ENCODE assay signal across 8 mouse cellular contexts in genomic region chr16:8686121-8686870, GRCm38 (mm10). TPM values are rescaled to one million over a fixed set of nuclear protein-coding genes. Genes with fewer than 3 reads are reported as not detected.
DNase-seq lines count a peak whose midpoint lies in the region; ATAC-seq lines count a peak whose summit lies in the region.

No protein-coding gene starts in this region.

- H3K4me1 ChIP-seq in forebrain, embryonic 16.5 days (replicated peaks; ENCODE audit: control insufficient read depth, insufficient read depth, low read length), result no peaks in the 10 kb centered on the region
- H3K4me1 ChIP-seq in lung, embryonic 15.5 days, result no peaks in the 10 kb centered on the region

- no peak overlapping the region for H3K4me2 ChIP-seq in forebrain, embryonic 16.5 days (ENCODE audit: low read length)
- no peak overlapping the region for H3K4me2 ChIP-seq in lung, embryonic 15.5 days

- 58% methylated on average over 7 of the region's 7 CpGs for WGBS in forebrain, embryonic 16.5 days
- WGBS in lung, embryonic 15.5 days, result 60% methylated on average over 7 of the region's 7 CpGs

- H3K27ac ChIP-seq in forebrain, embryonic 16.5 days (ENCODE audit: low read length), result no peak overlapping the region
- no peak overlapping the region for H3K27ac ChIP-seq in lung, embryonic 15.5 days

- peak; percentile 51 for ATAC-seq in forebrain, embryonic 16.5 days
- peak; percentile 74 to 85 for ATAC-seq in hematopoietic stem cell, adult 5-6 weeks (replicated peaks in 1 of 2; ENCODE audit: insufficient read depth in 1 of 2, low FRiP score in 2 of 2, low TSS enrichment in 1 of 2, low read depth in 1 of 2, poor library complexity in 2 of 2, severe bottlenecking in 2 of 2)
- peak; percentile 66; the same call in 1 of the 2 replicates for ATAC-seq in lung, embryonic 15.5 days (ENCODE audit: borderline replicate concordance, extremely low read depth, low FRiP score, low TSS enrichment)

- H3K9me3 ChIP-seq in forebrain, embryonic 16.5 days (ENCODE audit: control insufficient read depth, low read length), result no peaks in the 10 kb centered on the region
- H3K9me3 ChIP-seq in lung, embryonic 15.5 days, result no peaks in the 10 kb centered on the region

- H3K9ac ChIP-seq in forebrain, embryonic 16.5 days (replicated peaks; ENCODE audit: low read depth, low read length), result no peak overlapping the region
- H3K9ac ChIP-seq in lung, embryonic 15.5 days, result no peak overlapping the region

- H3K36me3 ChIP-seq in forebrain, embryonic 16.5 days (ENCODE audit: control insufficient read depth, insufficient read depth), result peaks cover 9% of the 10 kb centered on the region
- H3K36me3 ChIP-seq in lung, embryonic 15.5 days, result peaks cover 39% of the 10 kb centered on the region

- H3K27me3 ChIP-seq in forebrain, embryonic 16.5 days (replicated peaks; ENCODE audit: control insufficient read depth, insufficient read depth, low read length), result no peaks in the 10 kb centered on the region
- H3K27me3 ChIP-seq in lung, embryonic 15.5 days, result no peaks in the 10 kb centered on the region

- no peak overlapping the region for H3K4me3 ChIP-seq in forebrain, embryonic 16.5 days (replicated peaks; ENCODE audit: low read length)
- H3K4me3 ChIP-seq in lung, embryonic 15.5 days, result no peak overlapping the region

- DNase-seq in MN1 (ENCODE audit: low spot score), result peak; percentile 68
- peak; percentile 78 to 80 for DNase-seq in cerebellum, adult 18-20 months
- peak; percentile 66 to 83 for DNase-seq in layer of hippocampus, adult 8-10 months (ENCODE audit: low spot score in 2 of 2)
- DNase-seq in ovary, postnatal 14 days (ENCODE audit: low spot score), result peak; percentile 71
- DNase-seq in thymus, postnatal 10 days (ENCODE audit: low spot score in 2 of 2), result peak; percentile 60 to 80

RNA-seq across cellular contexts. Expression of gene Gm5767, which starts 5.7 kb away (rescaled TPM):
- polyA plus RNA-seq in forebrain, embryonic 16.5 days (2015; fragmentation: Nextera tagmentation; extraction: Ambion mirVana), result not detected in 2 replicates
- not detected in 2 replicates for total RNA-seq in hematopoietic stem cell, adult 5-6 weeks (2017)
- total RNA-seq in layer of hippocampus, adult 8-10 months (2022), result not detected
- not detected in 2 replicates for polyA plus RNA-seq in lung, embryonic 15.5 days (2015; fragmentation: Nextera tagmentation; extraction: Ambion mirVana)

RNA-seq across cellular contexts. Expression of gene Carhsp1, which starts 14.3 kb away (rescaled TPM):
- 181 and 200 TPM in 2 replicates for polyA plus RNA-seq in forebrain, embryonic 16.5 days (2015; fragmentation: Nextera tagmentation; extraction: Ambion mirVana)
- 8.4 and 13.1 TPM in 2 replicates for total RNA-seq in hematopoietic stem cell, adult 5-6 weeks (2017)
- total RNA-seq in layer of hippocampus, adult 8-10 months (2022), result 10 to 100 TPM; 22.4 to 29.6 (median 24.0) TPM
- polyA plus RNA-seq in lung, embryonic 15.5 days (2015; fragmentation: Nextera tagmentation; extraction: Ambion mirVana), result 93.7 and 96.8 TPM in 2 replicates

RNA-seq across cellular contexts. Expression of gene Tmem186, which starts 48.8 kb away (rescaled TPM):
- 26.8 and 27.8 TPM in 2 replicates for polyA plus RNA-seq in forebrain, embryonic 16.5 days (2015; fragmentation: Nextera tagmentation; extraction: Ambion mirVana)
- total RNA-seq in hematopoietic stem cell, adult 5-6 weeks (2017), result 20.9 and 24.0 TPM in 2 replicates
- total RNA-seq in layer of hippocampus, adult 8-10 months (2022), result 10 to 100 TPM; 12.9 to 13.7 (median 13.4) TPM
- 18.3 and 19.7 TPM in 2 replicates for polyA plus RNA-seq in lung, embryonic 15.5 days (2015; fragmentation: Nextera tagmentation; extraction: Ambion mirVana)

RNA-seq across cellular contexts. Expression of gene Pmm2, which starts 48.8 kb away (rescaled TPM):
- 48.1 and 53.4 TPM in 2 replicates for polyA plus RNA-seq in forebrain, embryonic 16.5 days (2015; fragmentation: Nextera tagmentation; extraction: Ambion mirVana)
- 48.6 and 62.8 TPM in 2 replicates for total RNA-seq in hematopoietic stem cell, adult 5-6 weeks (2017)
- total RNA-seq in layer of hippocampus, adult 8-10 months (2022), result 10 to 100 TPM; 31.2 to 42.1 (median 40.8) TPM
- 51.2 and 53.2 TPM in 2 replicates for polyA plus RNA-seq in lung, embryonic 15.5 days (2015; fragmentation: Nextera tagmentation; extraction: Ambion mirVana)
